Mouse (Mus musculus) ES-E14 (cell line): ENCODE measurements at regions not wholly inside any gene's neighbourhood (a gene's known extent, or its start where the extent isn't known, plus 50 kb on each side); places are given as distances from the start of the nearest gene placed in this dataset.

ENCODE experiments used
- DNase-seq: peaks from one replicate; pipeline ENCODE4 v3.0.0-alpha.2; 2013; ENCODE audit warnings: low read depth, low spot score
- H3K27ac ChIP-seq: 2 replicates; pipeline ENCODE4 v1.5.1; 2012; ENCODE audit warnings: low read depth, mild to moderate bottlenecking, low read length, moderate library complexity, mixed read lengths; ENCODE audit not compliant: poor library complexity, insufficient read depth, severe bottlenecking
- H3K36me3 ChIP-seq: 2 replicates; pipeline ENCODE4 v1.6.1; 2012; ENCODE audit warnings: mild to moderate bottlenecking, low read length, moderate library complexity, mixed read lengths; ENCODE audit not compliant: control insufficient read depth, poor library complexity, insufficient read depth, severe bottlenecking
- H3K4me1 ChIP-seq, 2 experiments: fragments of 150-350 bp in 1 of 2; sonication (generic) in 1 of 2; 2 replicates each; pipeline ENCODE4 v1.6.1; 2012; ENCODE audit warnings: low read length in 2 of 2, mild to moderate bottlenecking in 1 of 2, mixed read lengths in 1 of 2; ENCODE audit not compliant: control insufficient read depth in 2 of 2, insufficient read depth in 2 of 2, poor library complexity in 1 of 2
- H3K4me3 ChIP-seq, 2 experiments: fragments of 150-350 bp in 1 of 2; sonication (generic) in 1 of 2; 2 replicates each; pipeline ENCODE4 v1.5.1; 2012; ENCODE audit warnings: low read length in 2 of 2, low read depth in 1 of 2, mild to moderate bottlenecking in 1 of 2, mixed read lengths in 1 of 2; ENCODE audit not compliant: insufficient read depth in 1 of 2, poor library complexity in 1 of 2, severe bottlenecking in 1 of 2
- H3K9ac ChIP-seq: 2 replicates; pipeline ENCODE4 v1.6.1; 2012; ENCODE audit warnings: low read depth, mild to moderate bottlenecking, low read length, mixed read lengths; ENCODE audit not compliant: poor library complexity, insufficient read depth, severe bottlenecking
- H3K9me3 ChIP-seq: fragments of 150-350 bp; sonication (generic); 2 replicates; pipeline ENCODE4 v1.6.1; 2012; ENCODE audit warnings: low read depth, mild to moderate bottlenecking, low read length; ENCODE audit not compliant: control insufficient read depth, insufficient read depth
- CHD2 ChIP-seq: IDR thresholded peaks from 2 replicates; pipeline ENCODE4 v1.6.1; 2014; ENCODE audit warnings: mild to moderate bottlenecking, low read depth, low read length, inconsistent platforms
- HCFC1 ChIP-seq: IDR thresholded peaks from 2 replicates; pipeline ENCODE4 v1.6.1; 2012; ENCODE audit warnings: low read length, inconsistent platforms, borderline replicate concordance; ENCODE audit not compliant: insufficient read depth
- MAFK ChIP-seq: IDR thresholded peaks from 2 replicates; pipeline ENCODE4 v1.6.1; 2014; ENCODE audit warnings: mild to moderate bottlenecking, low read depth, low read length, inconsistent platforms; ENCODE audit not compliant: insufficient read depth
- ZC3H11A ChIP-seq: IDR thresholded peaks from 2 replicates; pipeline ENCODE4 v1.6.1; 2012; ENCODE audit warnings: low read depth, mild to moderate bottlenecking, inconsistent platforms, low read length, borderline replicate concordance
- ZNF384 ChIP-seq: IDR thresholded peaks from 2 replicates; pipeline ENCODE4 v1.6.1; 2012; ENCODE audit warnings: low read depth, low read length, inconsistent platforms
- in situ Hi-C, 2 experiments: fragments of 600-800 bp; cut with MboI; formaldehyde crosslinking; loops; one replicate each; pipeline ENCODE4 v1.15.1; 2025; ENCODE audit warnings: low sequenced_read_pairs in 2 of 2, inconsistent platforms in 1 of 2; ENCODE audit not compliant: unreplicated experiment in 2 of 2

DNA sequence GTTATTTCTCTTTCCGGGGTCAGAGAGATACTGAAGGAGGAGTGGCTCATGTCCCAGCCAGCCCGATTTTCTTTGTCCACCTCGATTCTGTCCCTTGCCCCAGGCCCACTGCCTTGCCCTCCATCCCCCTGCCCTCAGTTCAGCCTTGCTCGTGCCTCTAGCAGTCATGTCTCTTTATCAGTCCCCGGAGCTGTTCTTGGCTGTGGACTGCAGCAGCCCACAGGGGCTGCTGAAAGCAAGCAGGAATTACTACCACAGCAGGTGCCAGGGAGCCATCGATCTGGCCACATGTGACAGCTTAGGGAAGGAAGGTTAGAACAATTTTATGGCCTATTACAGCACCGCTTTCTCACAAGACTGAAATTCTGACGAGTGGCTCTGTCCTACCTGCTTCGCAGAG is 396.3 kb upstream of the Igfbp7 start:
- no peaks in the 10 kb centered on the region for H3K36me3 ChIP-seq
- no peak for TF ChIP-seq ZC3H11A
- no peak for TF ChIP-seq ZNF384
- no peak for TF ChIP-seq MAFK
- no peak for TF ChIP-seq HCFC1
- no peak for TF ChIP-seq CHD2
- no peak overlapping the region for H3K9ac ChIP-seq
- H3K4me1 ChIP-seq, result no peaks in the 10 kb centered on the region
- no peak overlapping the region for H3K4me3 ChIP-seq
- DNase-seq, result no peak
- H3K9me3 ChIP-seq, result no peaks in the 10 kb centered on the region
- no peak overlapping the region for H3K27ac ChIP-seq
- in situ Hi-C loops, result no loop called here

DNA sequence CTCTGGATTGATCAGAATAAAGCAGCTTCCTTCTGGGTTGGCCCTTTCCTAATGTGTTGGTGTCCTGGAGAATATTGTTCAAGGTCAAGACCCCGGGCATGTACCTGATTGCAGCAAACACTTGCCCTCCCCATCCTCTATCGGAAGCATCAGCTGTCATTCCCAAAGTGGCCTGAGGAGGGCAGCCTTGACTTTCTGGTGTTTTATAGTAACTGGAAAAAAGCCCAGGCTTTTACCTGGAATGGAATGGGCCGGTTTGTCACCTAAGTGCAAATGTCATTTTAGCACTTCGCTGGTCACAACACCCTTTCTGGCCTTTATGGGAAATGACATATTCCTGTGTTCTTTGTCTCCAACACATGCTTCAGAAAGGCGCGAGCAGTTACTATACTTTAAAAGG is 395.7 kb upstream of the Igfbp7 start:
- no peak for TF ChIP-seq ZNF384
- TF ChIP-seq HCFC1, result no peak
- TF ChIP-seq ZC3H11A, result peak; percentile 47
- no peak for TF ChIP-seq MAFK
- no peak for TF ChIP-seq CHD2
- no peaks in the 10 kb centered on the region for H3K9me3 ChIP-seq
- H3K27ac ChIP-seq, result no peak overlapping the region
- H3K4me3 ChIP-seq, result no peak overlapping the region
- no peaks in the 10 kb centered on the region for H3K4me1 ChIP-seq
- no peak overlapping the region for H3K9ac ChIP-seq
- in situ Hi-C loops, result no loop called here
- no peaks in the 10 kb centered on the region for H3K36me3 ChIP-seq
- DNase-seq, result peak; percentile 55

DNA sequence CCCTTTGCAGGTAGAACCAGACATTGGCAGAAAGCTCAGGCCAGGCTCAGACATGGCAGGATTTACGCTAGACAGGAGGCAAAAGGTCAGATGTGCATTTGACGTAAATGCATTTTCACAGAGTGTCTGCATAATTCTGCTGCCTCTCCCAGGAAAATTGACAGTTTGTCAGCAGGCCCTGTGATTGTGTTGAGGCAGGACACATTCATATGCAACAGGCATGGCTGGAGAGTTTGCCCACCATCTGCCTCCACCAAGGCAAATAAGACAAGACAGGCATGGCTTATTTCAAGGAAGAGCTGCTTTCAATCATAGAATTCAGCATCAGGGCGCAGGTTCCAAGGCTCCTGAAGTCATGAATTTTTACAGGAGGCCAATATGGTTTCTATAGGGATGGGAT is 389.1 kb upstream of the Igfbp7 start:
- no peaks in the 10 kb centered on the region for H3K4me1 ChIP-seq
- no peaks in the 10 kb centered on the region for H3K36me3 ChIP-seq
- no peak overlapping the region for H3K27ac ChIP-seq
- no peak overlapping the region for H3K4me3 ChIP-seq
- no peak overlapping the region for H3K9ac ChIP-seq
- H3K9me3 ChIP-seq, result no peaks in the 10 kb centered on the region
- TF ChIP-seq CHD2, result no peak
- no peak for TF ChIP-seq ZNF384
- no peak for TF ChIP-seq ZC3H11A
- no peak for TF ChIP-seq MAFK
- no peak for TF ChIP-seq HCFC1
- no peak for DNase-seq
- in situ Hi-C loops, result no loop called here

DNA sequence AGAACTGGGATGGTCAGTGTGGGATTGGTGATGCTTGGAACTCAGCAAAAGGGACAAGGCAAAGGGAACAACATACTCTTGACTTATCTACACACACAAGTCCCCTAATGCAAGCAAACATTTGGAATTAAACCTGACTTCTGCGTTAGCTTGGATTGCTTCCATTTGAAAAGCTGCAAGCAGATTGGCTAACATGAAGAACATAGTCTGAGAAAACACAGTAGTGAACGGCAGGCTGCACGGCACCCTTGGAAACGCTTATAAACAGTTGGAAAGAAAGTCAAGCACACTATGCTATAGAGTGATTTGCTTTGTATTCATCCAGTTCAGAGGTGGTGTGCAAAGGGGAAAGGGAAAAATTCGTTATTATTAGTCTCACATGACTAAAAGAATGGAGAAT is 387.9 kb upstream of the Igfbp7 start:
- no peak overlapping the region for H3K27ac ChIP-seq
- in situ Hi-C loops, result no loop called here
- no peak for TF ChIP-seq CHD2
- TF ChIP-seq MAFK, result no peak
- TF ChIP-seq HCFC1, result no peak
- no peak for TF ChIP-seq ZNF384
- TF ChIP-seq ZC3H11A, result no peak
- H3K9me3 ChIP-seq, result no peaks in the 10 kb centered on the region
- H3K4me3 ChIP-seq, result no peak overlapping the region
- DNase-seq, result no peak
- no peaks in the 10 kb centered on the region for H3K4me1 ChIP-seq
- no peak overlapping the region for H3K9ac ChIP-seq
- no peaks in the 10 kb centered on the region for H3K36me3 ChIP-seq

DNA sequence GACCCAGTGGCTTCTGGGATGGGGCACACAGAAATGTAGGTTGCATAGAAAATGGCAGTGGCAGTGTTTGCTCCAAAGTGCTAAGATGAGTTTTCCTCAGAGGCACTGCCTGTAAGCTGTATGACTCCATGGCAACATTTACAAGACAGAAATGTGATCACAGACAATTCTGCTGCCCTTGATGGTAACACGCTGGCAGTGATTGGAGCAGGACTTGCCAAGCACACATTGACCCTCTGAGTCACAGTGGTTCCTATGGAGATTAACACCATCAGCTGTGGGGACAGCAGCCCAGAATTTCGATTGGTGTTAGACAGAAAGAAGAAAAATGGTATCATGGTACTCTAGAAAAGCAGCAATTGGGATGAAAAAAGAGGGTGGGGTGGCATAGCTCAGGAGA is 376.1 kb upstream of the Igfbp7 start:
- no peaks in the 10 kb centered on the region for H3K36me3 ChIP-seq
- H3K9me3 ChIP-seq, result no peaks in the 10 kb centered on the region; the same call in 1 of the 2 replicates
- H3K9ac ChIP-seq, result no peak overlapping the region
- no peak for DNase-seq
- no peaks in the 10 kb centered on the region for H3K4me1 ChIP-seq
- TF ChIP-seq HCFC1 (no peak), MAFK (no peak), CHD2 (no peak), ZC3H11A (no peak), ZNF384 (no peak)
- in situ Hi-C loops, result no loop called here
- no peak overlapping the region for H3K4me3 ChIP-seq
- no peak overlapping the region for H3K27ac ChIP-seq
